Mouse (Mus musculus) heart, postnatal 0 days (tissue): ENCODE data around the gene Gm43951. TPM values are rescaled to one million over a fixed set of nuclear protein-coding genes. Genes with fewer than 3 reads are reported as not detected.

ENCODE experiments used
- ATAC-seq: fragments of 200-750 bp; cut with Nextera tagmentation; 2 replicates; pipeline ENCODE4 v1.8.0; 2017; ENCODE audit warnings: low read depth, moderate number of reproducible peaks, moderate library complexity; ENCODE audit not compliant: insufficient read depth
- DNase-seq: peaks from one replicate; pipeline ENCODE4 v3.0.0-alpha.2; 2016; ENCODE audit warnings: low spot score
- H3K27ac ChIP-seq: fragments of 300-500 bp; sonication (generic); 2 replicates; pipeline ENCODE4 v1.5.1; 2014; ENCODE audit warnings: low read depth, mild to moderate bottlenecking
- H3K27me3 ChIP-seq: fragments of 300-500 bp; sonication (generic); 2 replicates; pipeline ENCODE4 v1.6.1; 2014; ENCODE audit warnings: low read length, mixed read lengths; ENCODE audit not compliant: control insufficient read depth, insufficient read depth
- H3K36me3 ChIP-seq: fragments of 300-500 bp; sonication (generic); replicated peaks from 2 replicates; pipeline ENCODE4 v1.6.1; 2014; ENCODE audit warnings: low read length, mixed read lengths; ENCODE audit not compliant: control insufficient read depth, insufficient read depth
- H3K4me1 ChIP-seq: fragments of 300-500 bp; sonication (generic); 2 replicates; pipeline ENCODE4 v1.6.1; 2014; ENCODE audit warnings: antibody characterized with exemption; ENCODE audit not compliant: control insufficient read depth, insufficient read depth
- H3K4me2 ChIP-seq: fragments of 300-500 bp; sonication (generic); 2 replicates; pipeline ENCODE4 v1.6.1; 2014; ENCODE audit warnings: low read depth, mild to moderate bottlenecking, low read length, moderate library complexity
- H3K4me3 ChIP-seq: fragments of 300-500 bp; sonication (generic); 2 replicates; pipeline ENCODE4 v1.5.1; 2014; ENCODE audit warnings: low read depth, low read length
- H3K9ac ChIP-seq: fragments of 300-500 bp; sonication (generic); replicated peaks from 2 replicates; pipeline ENCODE4 v1.6.1; 2014; ENCODE audit warnings: low read depth, low read length, mixed read lengths
- H3K9me3 ChIP-seq: fragments of 300-500 bp; sonication (generic); replicated peaks from 2 replicates; pipeline ENCODE4 v1.6.1; 2016; ENCODE audit warnings: low read length; ENCODE audit not compliant: control insufficient read depth
- CTCF ChIP-seq: IDR thresholded peaks from 2 replicates; pipeline ENCODE4 v1.5.1; 2016; ENCODE audit warnings: antibody characterized with exemption, control low read depth, low read depth
- EP300 ChIP-seq: IDR thresholded peaks from 2 replicates; pipeline ENCODE4 v1.6.1; 2016; ENCODE audit warnings: antibody characterized with exemption, low read depth
- WGBS: fragments of 180-500 bp; shearing (Covaris S2); extraction: QIAGEN DNeasy Blood & Tissue Kit; methylation state at CpG from one replicate; pipeline ENCODE4 v1.1.7; 2014; 5-methylcytosine and 5-hydroxymethylcytosine counted together
- polyA plus RNA-seq: library from polyadenylated mRNA; unstranded; fragments of >200 nt; fragmentation: Nextera tagmentation; extraction: Ambion mirVana; gene quantifications from 2 replicates; pipeline ENCODE4 v1.2.1, GENCODE M21; 2015
- total RNA-seq: library from RNA; depleted of rRNA; stranded (reverse); fragments of >200 nt; gene quantifications from 2 replicates; pipeline ENCODE4 v1.2.3, GENCODE M21; 2014; ENCODE audit warnings: low replicate concordance

Gm43951 gene
- total and polyA plus RNA-seq, 2 experiments from 2014 or later: 0.07 TPM; not detected in 1

GRCm38 (mm10) chr11:72234013-72234412, 27.4 kb upstream of the Gm43951 start:
- Histone ChIP-seq H3K4me1 (no peaks in the 10 kb centered on the region), H3K36me3 (no peaks in the 10 kb centered on the region), H3K9me3 (no peaks in the 10 kb centered on the region), H3K4me3 (no peak overlapping the region), H3K27me3 (no peaks in the 10 kb centered on the region), H3K27ac (no peak overlapping the region), H3K4me2 (no peak overlapping the region), H3K9ac (no peak overlapping the region)
- DNase-seq (no peak), ATAC-seq (no peak)
- 67% methylated on average over 5 of the region's 5 CpGs for WGBS
- no peak for TF ChIP-seq CTCF
- no peak for TF ChIP-seq EP300

DNA sequence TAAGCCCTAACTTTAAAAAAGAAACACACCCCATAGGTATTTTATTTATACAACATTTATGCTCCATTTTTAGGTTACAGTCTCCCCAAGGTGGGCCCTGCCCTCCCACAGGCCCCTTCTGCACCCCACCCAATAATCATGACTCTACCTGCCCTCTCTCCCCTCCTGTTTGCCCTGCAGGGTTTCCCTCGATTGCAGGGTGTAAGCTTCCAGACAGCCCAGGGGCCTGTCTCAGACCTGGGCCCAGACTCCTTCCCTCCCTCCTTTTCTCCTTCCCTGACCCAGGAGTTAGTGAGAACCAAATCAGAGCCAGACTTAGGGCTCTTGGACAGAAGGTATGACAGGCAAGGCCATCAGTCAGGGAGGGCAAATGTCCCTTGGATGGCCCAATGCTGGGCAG, 26.4 kb upstream of the Gm43951 start:
- Histone ChIP-seq H3K4me3 (no peak overlapping the region), H3K4me1 (no peaks in the 10 kb centered on the region), H3K36me3 (no peaks in the 10 kb centered on the region), H3K27ac (no peak overlapping the region), H3K9ac (no peak overlapping the region), H3K4me2 (no peak overlapping the region), H3K9me3 (no peaks in the 10 kb centered on the region), H3K27me3 (no peaks in the 10 kb centered on the region)
- no peak for DNase-seq
- WGBS: 56% methylated on average over 1 of the region's 1 CpGs
- ATAC-seq: no peak
- TF ChIP-seq EP300: no peak
- TF ChIP-seq CTCF: no peak

GRCm38 (mm10) chr11:72232068-72232467, 25.4 kb upstream of the Gm43951 start:
- H3K4me2 ChIP-seq: no peak overlapping the region
- H3K9ac ChIP-seq: no peak overlapping the region
- H3K36me3 ChIP-seq: no peaks in the 10 kb centered on the region
- no peak for TF ChIP-seq CTCF
- TF ChIP-seq EP300: no peak
- DNase-seq (no peak), ATAC-seq (no peak)
- no peaks in the 10 kb centered on the region for H3K9me3 ChIP-seq
- H3K27ac ChIP-seq: no peak overlapping the region
- no peaks in the 10 kb centered on the region for H3K4me1 ChIP-seq
- no peaks in the 10 kb centered on the region for H3K27me3 ChIP-seq
- WGBS: 78% methylated on average over 7 of the region's 7 CpGs
- H3K4me3 ChIP-seq: no peak overlapping the region

DNA sequence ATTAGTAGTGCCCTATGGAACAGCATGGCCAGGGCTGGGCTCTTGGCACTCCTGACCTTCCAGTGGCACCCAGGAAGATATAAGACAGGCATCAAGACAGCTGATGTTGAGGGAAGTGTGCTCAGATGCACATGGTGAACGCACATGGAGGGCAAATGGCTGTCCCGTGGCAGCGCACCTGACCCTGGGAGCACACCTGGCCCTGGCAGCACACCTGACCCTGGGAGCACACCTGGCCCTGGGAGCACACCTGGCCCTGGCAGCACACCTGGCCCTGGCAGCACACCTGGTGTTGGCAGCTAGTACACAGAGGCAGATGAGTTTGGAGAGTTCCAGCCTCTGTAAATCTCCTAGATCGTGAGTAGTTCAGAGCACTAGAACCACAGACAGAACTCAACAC, 21.9 kb upstream of the Gm43951 start:
- 83% methylated on average over 4 of the region's 4 CpGs for WGBS
- Histone ChIP-seq H3K4me3 (no peak overlapping the region), H3K27ac (no peak overlapping the region), H3K9ac (no peak overlapping the region), H3K4me1 (no peaks in the 10 kb centered on the region), H3K4me2 (no peak overlapping the region), H3K9me3 (no peaks in the 10 kb centered on the region), H3K27me3 (no peaks in the 10 kb centered on the region), H3K36me3 (no peaks in the 10 kb centered on the region)
- ATAC-seq (no peak), DNase-seq (no peak)
- TF ChIP-seq CTCF: no peak
- no peak for TF ChIP-seq EP300

DNA sequence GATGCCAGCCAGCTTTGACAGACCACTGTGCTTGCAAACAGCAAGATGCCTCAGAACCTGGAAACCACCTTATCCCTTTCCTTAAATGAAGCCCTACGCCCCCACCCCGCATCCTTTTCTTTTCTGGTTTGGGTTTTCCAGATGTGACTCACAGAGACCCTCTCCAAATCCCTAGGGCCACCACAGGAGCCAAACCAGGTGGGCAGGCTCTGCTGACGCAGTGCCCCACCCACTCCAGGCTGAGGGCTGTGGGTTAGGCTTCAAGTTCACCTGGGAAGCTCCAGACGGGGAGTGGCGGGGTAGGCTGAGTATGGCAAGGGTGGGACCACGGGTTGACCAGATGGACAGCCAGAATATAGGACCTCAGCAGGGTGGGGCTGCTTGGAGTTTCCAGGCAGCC, 20.3 kb upstream of the Gm43951 start:
- H3K36me3 ChIP-seq: no peaks in the 10 kb centered on the region
- TF ChIP-seq EP300 (no peak), CTCF (no peak)
- no peak overlapping the region for H3K4me2 ChIP-seq
- H3K4me1 ChIP-seq: no peaks in the 10 kb centered on the region
- no peaks in the 10 kb centered on the region for H3K9me3 ChIP-seq
- DNase-seq (no peak), ATAC-seq (no peak)
- H3K4me3 ChIP-seq: no peak overlapping the region
- H3K27me3 ChIP-seq: no peaks in the 10 kb centered on the region
- WGBS: 83% methylated on average over 6 of the region's 6 CpGs
- no peak overlapping the region for H3K9ac ChIP-seq
- H3K27ac ChIP-seq: no peak overlapping the region

- Histone ChIP-seq H3K9ac (no peak overlapping the region), H3K9me3 (no peaks in the 10 kb centered on the region), H3K27ac (no peak overlapping the region), H3K4me2 (no peak overlapping the region), H3K27me3 (no peaks in the 10 kb centered on the region), H3K36me3 (no peaks in the 10 kb centered on the region), H3K4me1 (no peaks in the 10 kb centered on the region), H3K4me3 (no peak overlapping the region)
- WGBS: 64% methylated on average over 10 of the region's 10 CpGs
- TF ChIP-seq CTCF (no peak), EP300 (no peak)
- DNase-seq (no peak), ATAC-seq (no peak)
These were observed 19.6 kb upstream of the Gm43951 start for GRCm38 (mm10) chr11:72226020-72226791.
